Comparison of ENCODE assay signal across 27 mouse cellular contexts in the genomic region with DNA sequence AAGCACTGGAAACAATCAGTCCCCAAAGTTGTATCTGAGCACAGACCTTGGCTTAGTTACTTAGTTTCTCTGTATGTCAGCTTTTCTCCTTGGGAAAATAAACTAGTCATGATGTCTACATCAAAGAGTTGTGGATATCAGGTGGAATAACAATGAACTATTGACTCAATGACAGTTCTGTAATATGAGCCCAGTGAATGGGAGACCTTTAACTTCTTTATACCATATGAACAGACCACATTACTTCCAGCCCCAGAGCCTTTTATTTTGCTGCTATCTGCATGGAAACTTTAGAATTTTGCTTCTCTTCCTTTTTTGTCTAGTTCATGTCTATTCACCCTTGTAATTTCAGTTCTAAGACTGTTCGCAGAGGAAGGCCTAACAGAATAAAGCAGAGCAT.
DNase-seq lines count a peak whose midpoint lies in the region; ATAC-seq and TF ChIP-seq lines count a peak whose summit lies in the region.
"Had no signal": no experiment of that assay in that cellular context is flagged by ENCODE, and none has a peak within 500 bp of the region (broad histone marks: within the 10 kb centered on the region; RNA-seq: fewer than 3 reads in every experiment).

No protein-coding gene starts in this region.

- peak; percentile 5 for DNase-seq in brain, embryonic 14.5 days (ENCODE audit: low read depth)
- DNase-seq in embryo, embryonic 10 days (ENCODE audit: low spot score), result peak; percentile 11
- peak; percentile 10 for DNase-seq in embryo, embryonic 9.5 days (ENCODE audit: extremely low spot score)
- DNase-seq in right cerebral cortex, postnatal 36 days (ENCODE audit: low spot score in 2 of 2), result no peak
- DNase-seq: adrenal gland, adult 8-10 months; adrenal gland, postnatal 25 days; cerebellum, adult 18-20 months; cerebellum, adult 9-10 months; cerebellum, postnatal 14 days; forebrain, postnatal 0 days; gastrocnemius, adult 2 months; gastrocnemius, postnatal 14 days; heart, adult 11 months; heart, postnatal 10 days; heart, postnatal 36 days; kidney, adult 11 months had no signal

- 0 out of 2 replicates have a peak, but pooled peaks cover 6% of the 10 kb centered on the region for H3K4me1 ChIP-seq in forebrain, embryonic 12.5 days
- no peaks in the 10 kb centered on the region for H3K4me1 ChIP-seq in forebrain, embryonic 15.5 days
- H3K4me1 ChIP-seq: intestine, embryonic 15.5 days had no signal

- no peak overlapping the region for H3K27ac ChIP-seq in forebrain, embryonic 12.5 days
- no peak overlapping the region for H3K27ac ChIP-seq in forebrain, embryonic 15.5 days (replicated peaks)
- H3K27ac ChIP-seq: gastrocnemius, adult 2 months; heart, embryonic 15.5 days; hindbrain, embryonic 10.5 days; hindbrain, embryonic 13.5 days; intestine, embryonic 15.5 days had no signal

- TF ChIP-seq POLR2A in brain, embryonic 14.5 days (IDR thresholded peaks at IDR 0.05; ENCODE audit: borderline replicate concordance, extremely low read depth, insufficient read depth, insufficient read length, poor library complexity, severe bottlenecking), result no peak

- H3K4me2 ChIP-seq in forebrain, embryonic 12.5 days, result no peak overlapping the region
- no peak overlapping the region for H3K4me2 ChIP-seq in forebrain, embryonic 15.5 days (replicated peaks)
- H3K4me2 ChIP-seq: heart, embryonic 12.5 days; heart, embryonic 15.5 days; hindbrain, embryonic 13.5 days; intestine, embryonic 15.5 days had no signal

- H3K36me3 ChIP-seq in forebrain, embryonic 12.5 days (replicated peaks), result no peaks in the 10 kb centered on the region
- no peaks in the 10 kb centered on the region for H3K36me3 ChIP-seq in forebrain, embryonic 15.5 days
- H3K36me3 ChIP-seq: forebrain, embryonic 10.5 days; heart, embryonic 12.5 days; heart, embryonic 15.5 days; hindbrain, embryonic 10.5 days; hindbrain, embryonic 13.5 days; intestine, embryonic 15.5 days had no signal

- H3K27me3 ChIP-seq in forebrain, embryonic 12.5 days, result no peaks in the 10 kb centered on the region
- H3K27me3 ChIP-seq in forebrain, embryonic 15.5 days, result no peaks in the 10 kb centered on the region
- H3K27me3 ChIP-seq: heart, embryonic 12.5 days; heart, embryonic 15.5 days; hindbrain, embryonic 13.5 days; intestine, embryonic 15.5 days had no signal

- peak; percentile 61; the same call in 1 of the 2 replicates for ATAC-seq in forebrain, embryonic 12.5 days (ENCODE audit: low FRiP score)
- ATAC-seq in forebrain, embryonic 15.5 days (replicated peaks), result no peak
- ATAC-seq: activated CD4-positive, CD25-positive, alpha-beta regulatory T cell, adult 4 months; CD4-positive, CD25-positive, alpha-beta regulatory T cell, adult 4 months; forebrain, postnatal 0 days; hindbrain, embryonic 16.5 days; intestine, embryonic 15.5 days had no signal

- no peak overlapping the region for H3K9ac ChIP-seq in forebrain, embryonic 12.5 days
- no peak overlapping the region for H3K9ac ChIP-seq in forebrain, embryonic 15.5 days (replicated peaks)
- H3K9ac ChIP-seq: forebrain, postnatal 0 days; heart, embryonic 12.5 days; heart, embryonic 15.5 days; hindbrain, embryonic 13.5 days; intestine, embryonic 15.5 days had no signal

- TF ChIP-seq CTCF in brain, embryonic 14.5 days (IDR thresholded peaks at IDR 0.05; ENCODE audit: borderline replicate concordance, extremely low read depth, insufficient read depth, insufficient read length), result no peak

- 27% methylated on average over 1 of the region's 1 CpGs for WGBS in forebrain, embryonic 12.5 days
- WGBS in forebrain, embryonic 15.5 days, result 28% methylated on average over 1 of the region's 1 CpGs

- no peak overlapping the region for H3K4me3 ChIP-seq in forebrain, embryonic 12.5 days (replicated peaks)
- no peak overlapping the region for H3K4me3 ChIP-seq in forebrain, embryonic 15.5 days
- H3K4me3 ChIP-seq: forebrain, embryonic 10.5 days; gastrocnemius, adult 2 months; heart, embryonic 12.5 days; heart, embryonic 15.5 days; hindbrain, embryonic 10.5 days; hindbrain, embryonic 13.5 days; intestine, embryonic 15.5 days had no signal

- no peaks in the 10 kb centered on the region for H3K9me3 ChIP-seq in forebrain, embryonic 12.5 days
- no peaks in the 10 kb centered on the region for H3K9me3 ChIP-seq in forebrain, embryonic 15.5 days
- H3K9me3 ChIP-seq: forebrain, embryonic 10.5 days; heart, embryonic 12.5 days; heart, embryonic 15.5 days; hindbrain, embryonic 10.5 days; hindbrain, embryonic 13.5 days; intestine, embryonic 15.5 days had no signal

Comparison
In these comparisons a context has a peak if more than half of its experiments do, and no peak if none do; other contexts are left out.
1. DNase-seq: peak in brain, embryonic 14.5 days (single experiment), embryo, embryonic 10 days (single experiment) and embryo, embryonic 9.5 days (single experiment); none in right cerebral cortex, postnatal 36 days (0 of 2).